ENCODE assay signal across 8 mouse cellular contexts in genomic region chr14:55866962-55867361, GRCm38 (mm10). TPM values are rescaled to one million over a fixed set of nuclear protein-coding genes. Genes with fewer than 3 reads are reported as not detected.
DNase-seq lines count a peak whose midpoint lies in the region; ATAC-seq and TF ChIP-seq lines count a peak whose summit lies in the region.

No protein-coding gene starts in this region.

- TF ChIP-seq CTCF in gastrocnemius, adult 2 months (IDR thresholded peaks at IDR 0.05) = peak; percentile 94

- intact Hi-C loops in gastrocnemius, adult 2 months (cut with DNase I) = no loop called here
- intact Hi-C loops in gastrocnemius, postnatal 14 days (cut with DNase I; ENCODE audit: low total_unique reads) = no loop called here
- intact Hi-C loops in heart, postnatal 10 days (cut with DNase I) = no loop called here

- no peak for ATAC-seq in erythroid progenitor cell, adult 5-6 weeks (replicated peaks; ENCODE audit: low FRiP score, poor library complexity, severe bottlenecking)

- H3K27ac ChIP-seq in gastrocnemius, adult 2 months = no peak overlapping the region

- H3K4me3 ChIP-seq in gastrocnemius, adult 2 months = no peak overlapping the region

- DNase-seq in gastrocnemius, adult 2 months = peak; percentile 58
- no peak for DNase-seq in gastrocnemius, postnatal 14 days
- peak; percentile 46 for DNase-seq in right cerebral cortex, adult 18-20 months
- DNase-seq in right cerebral cortex, postnatal 36 days (ENCODE audit: low spot score in 2 of 2) = no peak
- DNase-seq in adrenal gland, postnatal 25 days = peak; percentile 48
- DNase-seq in heart, postnatal 10 days = peak; percentile 63 to 83
- peak; percentile 76 for DNase-seq in lung, postnatal 14 days

RNA-seq across cellular contexts. Expression of gene Nynrin, which starts 13.2 kb away (rescaled TPM):
- total RNA-seq in gastrocnemius, adult 2 months (2021) = 1 to 10 TPM; 1.6 to 2.0 TPM
- total RNA-seq in gastrocnemius, postnatal 14 days (2021) = 1 to 10 TPM; 7.2 to 7.5 TPM
- 10.7 and 13.5 TPM in 2 replicates for total RNA-seq in adrenal gland, postnatal 25 days (2021)
- 10 to 100 TPM; 24.1 to 27.6 TPM for total RNA-seq in heart, postnatal 10 days (2021)
- under 0.01 and 4.2 TPM in 2 replicates for total RNA-seq in erythroid progenitor cell, adult 5-6 weeks (2015; ENCODE audit: low replicate concordance)
- 0.26 and 0.45 TPM in 2 replicates for total RNA-seq in erythroid progenitor cell, adult 5-6 weeks (2017; ENCODE audit: low replicate concordance)

RNA-seq across cellular contexts. Expression of gene Cbln3, which starts 17.2 kb away (rescaled TPM):
- total RNA-seq in gastrocnemius, adult 2 months (2021) = not detected
- total RNA-seq in gastrocnemius, postnatal 14 days (2021) = under 1 TPM; 0.11 to 0.12 TPM
- 0.15 and 0.24 TPM in 2 replicates for total RNA-seq in adrenal gland, postnatal 25 days (2021)
- under 1 TPM; 0.22 to 0.38 TPM for total RNA-seq in heart, postnatal 10 days (2021)
- 0.42 TPM in 1 of 2 replicates, not detected in the other for total RNA-seq in erythroid progenitor cell, adult 5-6 weeks (2015; ENCODE audit: low replicate concordance)
- total RNA-seq in erythroid progenitor cell, adult 5-6 weeks (2017; ENCODE audit: low replicate concordance) = not detected in 2 replicates

RNA-seq across cellular contexts. Expression of gene Khnyn, which starts 17.8 kb away (rescaled TPM):
- 1 to 10 TPM; 6.4 to 8.1 TPM for total RNA-seq in gastrocnemius, adult 2 months (2021)
- 1 to 10 TPM; 7.1 to 8.2 TPM for total RNA-seq in gastrocnemius, postnatal 14 days (2021)
- total RNA-seq in adrenal gland, postnatal 25 days (2021) = 21.6 and 25.5 TPM in 2 replicates
- total RNA-seq in heart, postnatal 10 days (2021) = 10 to 100 TPM; 12.5 to 13.1 TPM
- 3.2 and 3.8 TPM in 2 replicates for total RNA-seq in erythroid progenitor cell, adult 5-6 weeks (2015; ENCODE audit: low replicate concordance)
- 5.0 and 8.1 TPM in 2 replicates for total RNA-seq in erythroid progenitor cell, adult 5-6 weeks (2017; ENCODE audit: low replicate concordance)

RNA-seq across cellular contexts. Expression of gene Sdr39u1, which starts 33.1 kb away (rescaled TPM):
- total RNA-seq in gastrocnemius, adult 2 months (2021) = 100 to 1,000 TPM; 113 to 127 TPM
- 10 to 100 TPM; 82.6 to 85.7 TPM for total RNA-seq in gastrocnemius, postnatal 14 days (2021)
- 58.1 and 62.6 TPM in 2 replicates for total RNA-seq in adrenal gland, postnatal 25 days (2021)
- total RNA-seq in heart, postnatal 10 days (2021) = 10 to 100 TPM; 73.2 to 79.9 TPM
- total RNA-seq in erythroid progenitor cell, adult 5-6 weeks (2015; ENCODE audit: low replicate concordance) = 5.4 and 5.9 TPM in 2 replicates
- 0.64 TPM in 1 of 2 replicates, not detected in the other for total RNA-seq in erythroid progenitor cell, adult 5-6 weeks (2017; ENCODE audit: low replicate concordance)

RNA-seq across cellular contexts. Expression of gene Nfatc4, which starts 44.0 kb away (rescaled TPM):
- total RNA-seq in gastrocnemius, adult 2 months (2021) = 1 to 10 TPM; 3.4 to 3.8 TPM
- 1 to 10 TPM; 7.4 to 7.5 TPM for total RNA-seq in gastrocnemius, postnatal 14 days (2021)
- total RNA-seq in adrenal gland, postnatal 25 days (2021) = 19.9 and 30.5 TPM in 2 replicates
- total RNA-seq in heart, postnatal 10 days (2021) = 10 to 100 TPM; 11.1 to 12.1 TPM
- not detected in 2 replicates for total RNA-seq in erythroid progenitor cell, adult 5-6 weeks (2015; ENCODE audit: low replicate concordance)
- not detected in 2 replicates for total RNA-seq in erythroid progenitor cell, adult 5-6 weeks (2017; ENCODE audit: low replicate concordance)

Comparison
In these comparisons a context has a peak if more than half of its experiments do, and no peak if none do; other contexts are left out.
1. DNase-seq: peak in gastrocnemius, adult 2 months (single experiment), right cerebral cortex, adult 18-20 months (single experiment), adrenal gland, postnatal 25 days (single experiment), heart, postnatal 10 days (2 of 2) and lung, postnatal 14 days (single experiment); none in gastrocnemius, postnatal 14 days (single experiment) and right cerebral cortex, postnatal 36 days (0 of 2).